Mouse (Mus musculus) gastrocnemius, adult 2 months (tissue): ENCODE results near the gene Ppp1r12b. TPM values are rescaled to one million over a fixed set of nuclear protein-coding genes. Genes with fewer than 3 reads are reported as not detected.

Experiments
- DNase-seq: peaks from one replicate; pipeline ENCODE4 v3.0.0; 2022
- H3K27ac ChIP-seq: fragments of 200-600 bp; 2 replicates; pipeline ENCODE4 v1.8.1; 2022; ENCODE audit warnings: mild to moderate bottlenecking
- H3K4me3 ChIP-seq: fragments of 200-600 bp; 2 replicates; pipeline ENCODE4 v1.8.1; 2022; ENCODE audit warnings: mild to moderate bottlenecking, moderate library complexity
- CTCF ChIP-seq: fragments of 200-600 bp; IDR thresholded peaks from 2 replicates; pipeline ENCODE4 v1.8.1; 2022; ENCODE audit warnings: antibody characterized with exemption, mild to moderate bottlenecking, moderate library complexity
- intact Hi-C: fragments of 180-260 bp; cut with DNase I; formaldehyde crosslinking; loops from one replicate; pipeline ENCODE4 v1.15.1; 2025
- total RNA-seq, 2 experiments: library from RNA; stranded (reverse); gene quantifications; 2 replicates each; pipeline ENCODE4 v1.2.3; 2021

The Ppp1r12b gene
- total RNA-seq, 2 experiments from 2014 or later, result 172 to 212 TPM

GRCm38 (mm10) chr1:134919010-134919409 is 36.7 kb downstream of the Ppp1r12b start:
- no peak for TF ChIP-seq CTCF
- peak overlapping the region; percentile 91 for H3K27ac ChIP-seq
- intact Hi-C loops, result loop anchor here (1.0 kb wide), 1 partner anchor 13 kb away; no protein-coding TSS in a partner anchor
- H3K4me3 ChIP-seq, result peak overlapping the region; percentile 21
- peak; percentile 70 for DNase-seq

- intact Hi-C loops, result no loop called here
- DNase-seq, result peak; percentile 65
- H3K27ac ChIP-seq, result peak overlapping the region; percentile 91
- no peak overlapping the region for H3K4me3 ChIP-seq
- no peak for TF ChIP-seq CTCF
Observed at GRCm38 (mm10) chr1:134915421-134915820, 40.3 kb downstream of the Ppp1r12b start.

GRCm38 (mm10) chr1:134913535-134913934 is 42.2 kb downstream of the Ppp1r12b start:
- peak; percentile 90 for DNase-seq
- intact Hi-C loops, result loop anchor here (1.0 kb wide), 1 partner anchor 42 kb away; the partner anchor contains the start of gene Ppp1r12b
- no peak for TF ChIP-seq CTCF
- Histone ChIP-seq H3K27ac (peak overlapping the region; percentile 91), H3K4me3 (peak overlapping the region; percentile 7; the same call in 1 of the 2 replicates)

GRCm38 (mm10) chr1:134911892-134912291 is 43.9 kb downstream of the Ppp1r12b start:
- Histone ChIP-seq H3K4me3 (peak overlapping the region; percentile 4; the same call in 1 of the 2 replicates), H3K27ac (peak overlapping the region; percentile 91)
- peak; percentile 72 for DNase-seq
- intact Hi-C loops, result no loop called here
- TF ChIP-seq CTCF, result no peak

GRCm38 (mm10) chr1:134910037-134910436 is 45.7 kb downstream of the Ppp1r12b start:
- H3K4me3 ChIP-seq, result peak overlapping the region; percentile 45
- DNase-seq, result peak; percentile 58
- intact Hi-C loops, result no loop called here
- H3K27ac ChIP-seq, result peak overlapping the region; percentile 91
- TF ChIP-seq CTCF, result no peak

- H3K4me3 ChIP-seq, result peak overlapping the region; percentile 45
- H3K27ac ChIP-seq, result peak overlapping the region; percentile 91
- DNase-seq, result peak; percentile 79
- TF ChIP-seq CTCF, result peak; percentile 47
- intact Hi-C loops, result loop anchor here (2.0 kb wide), 1 partner anchor 15 kb away; no protein-coding TSS in a partner anchor
Observed at GRCm38 (mm10) chr1:134909442-134909841, 46.3 kb downstream of the Ppp1r12b start.

GRCm38 (mm10) chr1:134902051-134902619 is 53.6 kb downstream of the Ppp1r12b start:
- DNase-seq, result no peak
- peak overlapping the region; percentile 24 for H3K27ac ChIP-seq
- no peak for TF ChIP-seq CTCF
- H3K4me3 ChIP-seq, result no peak overlapping the region
- intact Hi-C loops, result no loop called here

GRCm38 (mm10) chr1:134896008-134896407 is 59.7 kb downstream of the Ppp1r12b start:
- Histone ChIP-seq H3K27ac (peak overlapping the region; percentile 88), H3K4me3 (no peak overlapping the region)
- DNase-seq, result peak; percentile 66
- TF ChIP-seq CTCF, result no peak
- intact Hi-C loops, result no loop called here

- intact Hi-C loops, result loop anchor here (2.0 kb wide), 1 partner anchor 14 kb away; no protein-coding TSS in a partner anchor
- DNase-seq, result peak; percentile 41
- Histone ChIP-seq H3K4me3 (no peak overlapping the region), H3K27ac (peak overlapping the region; percentile 88)
- TF ChIP-seq CTCF, result no peak
Observed at GRCm38 (mm10) chr1:134894803-134895202, 60.9 kb downstream of the Ppp1r12b start.

- H3K4me3 ChIP-seq, result peak overlapping the region; percentile 39
- no peak for TF ChIP-seq CTCF
- peak; percentile 92 for DNase-seq
- intact Hi-C loops, result loop anchor here (2.0 kb wide), 1 partner anchor 63 kb away; the partner anchor contains the start of gene Ppp1r12b
- peak overlapping the region; percentile 88 for H3K27ac ChIP-seq
Observed at GRCm38 (mm10) chr1:134891916-134892315, 63.8 kb downstream of the Ppp1r12b start.

GRCm38 (mm10) chr1:134889629-134890028 is 66.1 kb downstream of the Ppp1r12b start:
- TF ChIP-seq CTCF, result no peak
- Histone ChIP-seq H3K4me3 (no peak overlapping the region), H3K27ac (no peak overlapping the region)
- DNase-seq, result no peak
- intact Hi-C loops, result no loop called here

GRCm38 (mm10) chr1:134875800-134876199 is 79.9 kb downstream of the Ppp1r12b start:
- intact Hi-C loops, result no loop called here
- TF ChIP-seq CTCF, result no peak
- DNase-seq, result no peak

GRCm38 (mm10) chr1:134872678-134873077 is 83.1 kb downstream of the Ppp1r12b start:
- TF ChIP-seq CTCF, result no peak
- Histone ChIP-seq H3K27ac (no peak overlapping the region), H3K4me3 (no peak overlapping the region)
- no peak for DNase-seq
- intact Hi-C loops, result no loop called here

More at GRCm38 (mm10) chr1:134875800-134876199, 79.9 kb downstream of the Ppp1r12b start:
- H3K27ac ChIP-seq, result peak overlapping the region; percentile 28; the same call in 1 of the 2 replicates
- no peak overlapping the region for H3K4me3 ChIP-seq

GRCm38 (mm10) chr1:134866426-134866825 is 89.3 kb downstream of the Ppp1r12b start:
- DNase-seq, result no peak
- no peak for TF ChIP-seq CTCF
- no peak overlapping the region for H3K4me3 ChIP-seq
- H3K27ac ChIP-seq, result no peak overlapping the region
- intact Hi-C loops, result no loop called here
